Mouse (Mus musculus): ENCODE data around the gene Azin2.

DNA sequence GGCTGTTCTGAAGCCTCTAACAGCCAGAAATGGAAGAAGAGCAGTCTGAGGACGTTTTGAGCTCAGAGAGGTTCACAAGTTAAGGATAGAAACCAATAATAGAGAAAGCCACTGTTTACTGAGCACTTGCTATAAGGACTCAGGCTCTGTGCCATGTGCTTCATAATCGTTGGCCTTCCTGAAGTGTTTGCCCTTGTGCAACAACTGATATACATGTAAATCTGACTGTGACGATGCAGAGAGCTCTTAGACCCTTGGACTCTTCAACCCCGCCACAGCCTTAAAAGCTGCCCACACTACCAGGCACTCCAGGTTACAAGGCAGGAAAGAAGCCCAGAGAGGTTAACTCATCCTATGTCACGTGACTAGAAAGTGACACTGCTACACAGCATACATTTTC is 6.8 kb upstream of the Azin2 start:
- no peak for TF ChIP-seq CTCF (IDR thresholded peaks at IDR 0.05; ENCODE audit: borderline replicate concordance, extremely low read depth, insufficient read depth, insufficient read length)
- TF ChIP-seq POLR2A (IDR thresholded peaks at IDR 0.05; ENCODE audit: borderline replicate concordance, extremely low read depth, insufficient read depth, insufficient read length, poor library complexity, severe bottlenecking): no peak
